Mouse (Mus musculus) intestine, embryonic 16.5 days (tissue): Measurements from ENCODE around the gene Wwc2. TPM values are rescaled to one million over a fixed set of nuclear protein-coding genes. Genes with fewer than 3 reads are reported as not detected.

Experiments used
- ATAC-seq: fragments of 200-750 bp; cut with Nextera tagmentation; 2 replicates; pipeline ENCODE4 v1.8.0; 2017; ENCODE audit warnings: moderate TSS enrichment, moderate library complexity
- H3K27ac ChIP-seq: fragments of 300-500 bp; sonication (generic); 2 replicates; pipeline ENCODE4 v1.5.1; 2014; ENCODE audit warnings: mild to moderate bottlenecking, low read length
- H3K27me3 ChIP-seq: fragments of 300-500 bp; sonication (generic); replicated peaks from 2 replicates; pipeline ENCODE4 v1.6.1; 2014; ENCODE audit warnings: low read length, control low read depth, mixed read lengths; ENCODE audit not compliant: control insufficient read depth, insufficient read depth
- H3K36me3 ChIP-seq: fragments of 300-500 bp; sonication (generic); 2 replicates; pipeline ENCODE4 v1.6.1; 2014; ENCODE audit warnings: low read length, control low read depth; ENCODE audit not compliant: control insufficient read depth, insufficient read depth
- H3K4me1 ChIP-seq: fragments of 300-500 bp; sonication (generic); 2 replicates; pipeline ENCODE4 v1.6.1; 2014; ENCODE audit warnings: low read length, control low read depth, mixed read lengths; ENCODE audit not compliant: control insufficient read depth, insufficient read depth
- H3K4me2 ChIP-seq: fragments of 300-500 bp; sonication (generic); 2 replicates; pipeline ENCODE4 v1.6.1; 2014; ENCODE audit warnings: low read depth, low read length, control low read depth
- H3K4me3 ChIP-seq: fragments of 300-500 bp; sonication (generic); 2 replicates; pipeline ENCODE4 v1.5.1; 2014; ENCODE audit warnings: mild to moderate bottlenecking, low read length
- H3K9ac ChIP-seq: fragments of 300-500 bp; sonication (generic); 2 replicates; pipeline ENCODE4 v1.6.1; 2014; ENCODE audit warnings: low read depth, low read length
- H3K9me3 ChIP-seq: fragments of 300-500 bp; sonication (generic); 2 replicates; pipeline ENCODE4 v1.6.1; 2016; ENCODE audit warnings: low read length, control low read depth; ENCODE audit not compliant: control insufficient read depth
- WGBS: fragments of 180-500 bp; shearing (Covaris S2); extraction: QIAGEN DNeasy Blood & Tissue Kit; methylation state at CpG from one replicate; pipeline ENCODE4 v1.1.7; 2014; 5-methylcytosine and 5-hydroxymethylcytosine counted together
- polyA plus RNA-seq: library from polyadenylated mRNA; unstranded; fragments of >200 nt; fragmentation: Nextera tagmentation; extraction: Ambion mirVana; gene quantifications from 2 replicates; pipeline ENCODE4 v1.2.1, GENCODE M21; 2015

The Wwc2 gene
- polyA plus RNA-seq, 1 experiment from 2014 or later: 5.6 TPM

DNA sequence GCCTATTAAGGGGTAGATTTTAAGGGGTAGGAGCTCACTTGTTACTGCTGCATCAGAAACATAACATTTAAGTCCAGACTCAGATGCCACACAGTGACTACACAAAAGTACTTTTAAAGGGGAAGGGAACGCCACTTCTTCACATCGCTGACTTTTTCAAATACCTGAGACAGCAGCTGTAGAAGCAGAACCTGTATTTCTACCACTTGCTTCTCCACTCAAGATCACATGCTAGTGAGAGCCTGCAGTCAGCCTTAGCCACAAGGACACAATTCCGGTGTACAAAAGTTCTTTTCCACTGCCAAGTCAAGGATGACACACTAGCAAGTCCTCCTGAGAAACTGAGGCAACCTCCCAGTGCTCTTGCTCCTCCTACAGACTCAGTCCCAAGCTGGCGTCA lies 33.2 kb downstream of the Wwc2 start:
- no peak overlapping the region for H3K4me3 ChIP-seq
- no peak overlapping the region for H3K27ac ChIP-seq
- WGBS: 91% methylated on average over 4 of the region's 4 CpGs
- no peaks in the 10 kb centered on the region for H3K9me3 ChIP-seq
- H3K4me1 ChIP-seq: 0 out of 2 replicates have a peak, but pooled peaks cover 6% of the 10 kb centered on the region
- H3K9ac ChIP-seq: no peak overlapping the region
- H3K27me3 ChIP-seq: no peaks in the 10 kb centered on the region
- ATAC-seq: no peak
- H3K36me3 ChIP-seq: no peaks in the 10 kb centered on the region
- H3K4me2 ChIP-seq: no peak overlapping the region

DNA sequence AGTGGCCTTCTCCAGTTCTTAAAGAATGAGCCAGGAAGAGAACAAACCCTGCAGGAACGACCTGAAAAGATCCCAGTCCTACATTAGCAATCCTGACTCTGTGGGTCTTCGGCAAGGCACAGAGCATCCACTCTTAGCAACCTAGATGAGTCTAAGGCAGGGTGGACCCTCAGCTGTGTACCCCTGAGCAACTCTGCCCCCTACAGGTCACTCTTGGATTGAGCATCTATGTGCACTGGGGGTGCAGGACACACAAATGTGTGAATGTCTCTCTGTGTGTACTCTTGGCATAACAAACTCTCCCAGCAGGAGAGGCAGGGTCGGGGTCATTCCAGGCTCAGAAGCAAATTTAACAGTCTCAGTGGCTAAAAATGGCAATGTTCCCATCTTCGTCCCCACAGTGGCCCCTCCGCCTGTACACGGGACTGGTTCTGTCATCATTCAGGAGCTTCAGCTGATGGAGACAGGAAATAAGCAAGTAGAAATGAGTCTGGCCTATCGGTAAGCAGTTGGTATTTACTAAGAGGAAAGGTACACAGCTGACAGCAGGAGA lies 39.3 kb downstream of the Wwc2 start:
- H3K9me3 ChIP-seq: no peaks in the 10 kb centered on the region
- 61% methylated on average over 7 of the region's 7 CpGs for WGBS
- H3K9ac ChIP-seq: no peak overlapping the region
- no peak overlapping the region for H3K27ac ChIP-seq
- H3K4me3 ChIP-seq: no peak overlapping the region
- ATAC-seq: peak; percentile 44; the same call in 1 of the 2 replicates
- no peaks in the 10 kb centered on the region for H3K36me3 ChIP-seq
- H3K27me3 ChIP-seq: no peaks in the 10 kb centered on the region
- H3K4me2 ChIP-seq: no peak overlapping the region
- peaks cover 9% of the 10 kb centered on the region; the same call in 1 of the 2 replicates for H3K4me1 ChIP-seq

DNA sequence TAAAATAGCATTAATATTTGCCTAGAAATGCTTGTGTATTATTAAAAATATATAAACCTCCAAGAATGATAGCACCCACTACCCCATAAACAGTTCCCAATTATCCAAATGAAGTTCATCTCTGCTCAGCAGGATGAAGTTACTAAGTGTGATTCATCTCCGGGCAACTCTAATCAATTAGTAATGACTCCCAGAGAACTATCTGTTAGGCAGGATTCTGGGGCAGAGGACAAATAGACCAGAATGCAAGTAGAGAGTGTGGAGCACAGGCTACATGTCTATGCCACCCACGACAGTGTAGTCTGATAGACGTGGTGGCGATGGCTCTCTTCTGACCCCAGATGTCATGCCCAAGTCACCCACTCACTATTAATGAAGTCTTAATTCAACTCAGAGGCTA lies 41.9 kb downstream of the Wwc2 start:
- peaks cover 9% of the 10 kb centered on the region; the same call in 1 of the 2 replicates for H3K4me1 ChIP-seq
- H3K27me3 ChIP-seq: no peaks in the 10 kb centered on the region
- no peaks in the 10 kb centered on the region for H3K36me3 ChIP-seq
- no peak overlapping the region for H3K4me3 ChIP-seq
- H3K4me2 ChIP-seq: no peak overlapping the region
- no peak overlapping the region for H3K9ac ChIP-seq
- H3K27ac ChIP-seq: no peak overlapping the region
- no peak for ATAC-seq
- 85% methylated on average over 4 of the region's 4 CpGs for WGBS
- no peaks in the 10 kb centered on the region for H3K9me3 ChIP-seq

DNA sequence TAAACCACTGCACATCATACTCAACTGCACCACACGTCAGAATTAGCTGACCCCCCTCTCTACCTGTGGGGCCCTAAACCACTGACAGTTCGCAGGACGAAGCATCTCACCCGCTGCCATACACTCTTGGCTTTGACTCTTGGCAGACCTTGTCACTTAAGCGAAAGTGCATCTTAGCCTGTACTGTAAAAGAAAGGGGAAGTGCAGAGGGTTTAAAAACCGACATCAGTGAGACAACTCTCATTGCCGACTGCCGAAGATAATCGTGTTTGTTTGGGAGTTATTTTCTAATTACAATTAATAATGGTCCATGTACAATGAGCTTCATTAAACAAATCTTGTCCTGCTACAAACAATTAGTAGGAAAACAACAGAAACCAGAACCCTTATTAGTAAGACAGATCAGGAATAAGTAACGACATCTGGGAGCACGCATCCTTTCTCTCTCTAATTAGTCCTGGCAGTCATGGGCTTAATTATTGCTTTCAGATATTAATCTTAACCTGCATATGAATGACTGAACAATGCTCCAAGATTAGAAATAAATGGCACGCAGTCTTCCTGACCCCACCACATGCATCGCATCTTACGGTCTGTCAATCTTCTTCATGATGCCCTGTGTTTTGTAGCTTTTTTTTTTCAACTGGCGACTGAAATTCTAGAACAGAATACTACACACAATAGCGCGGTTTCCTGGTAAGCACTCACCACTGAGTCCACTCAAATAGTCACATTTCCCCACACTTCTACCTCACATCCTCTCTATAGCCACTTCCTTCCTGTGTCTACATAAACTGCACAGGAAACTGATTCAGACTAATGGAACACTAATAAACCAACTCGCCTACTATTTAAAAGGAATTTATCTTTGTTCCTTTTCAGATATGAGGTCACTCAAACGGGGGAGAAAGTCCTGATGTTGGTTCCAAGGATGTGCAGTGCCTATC lies 42.8 kb downstream of the Wwc2 start:
- peaks cover 9% of the 10 kb centered on the region; the same call in 1 of the 2 replicates for H3K4me1 ChIP-seq
- H3K9ac ChIP-seq: no peak overlapping the region
- no peaks in the 10 kb centered on the region for H3K27me3 ChIP-seq
- H3K9me3 ChIP-seq: no peaks in the 10 kb centered on the region
- no peaks in the 10 kb centered on the region for H3K36me3 ChIP-seq
- WGBS: 62% methylated on average over 19 of the region's 19 CpGs
- H3K4me2 ChIP-seq: no peak overlapping the region
- no peak overlapping the region for H3K4me3 ChIP-seq
- peak overlapping the region; percentile 40; the same call in 1 of the 2 replicates for H3K27ac ChIP-seq
- ATAC-seq: no peak

DNA sequence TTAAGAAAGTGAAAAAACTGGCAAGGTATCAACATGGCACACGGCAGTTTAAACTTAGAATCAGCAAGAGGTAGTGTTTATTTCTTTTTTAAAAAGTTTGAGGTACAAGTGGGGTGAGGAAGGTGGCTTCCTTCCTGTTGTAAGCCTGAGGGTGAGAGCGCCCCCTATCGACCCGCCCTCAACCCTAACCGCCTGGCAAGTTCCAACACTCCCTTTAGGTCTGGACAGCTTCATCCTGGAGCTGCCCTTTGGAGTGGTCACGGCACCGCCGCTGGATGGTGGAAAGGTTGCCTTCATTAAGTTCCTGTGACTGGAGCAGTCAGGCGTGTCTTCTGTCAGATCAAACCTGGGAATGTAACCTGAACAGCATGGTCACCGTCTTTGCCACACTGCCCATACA lies 47.7 kb downstream of the Wwc2 start:
- ATAC-seq: no peak
- Histone ChIP-seq H3K9me3 (no peaks in the 10 kb centered on the region), H3K4me1 (peaks cover 17% of the 10 kb centered on the region), H3K4me2 (no peak overlapping the region), H3K27me3 (no peaks in the 10 kb centered on the region), H3K4me3 (no peak overlapping the region), H3K9ac (no peak overlapping the region), H3K36me3 (no peaks in the 10 kb centered on the region), H3K27ac (no peak overlapping the region)
- WGBS: 66% methylated on average over 10 of the region's 10 CpGs

DNA sequence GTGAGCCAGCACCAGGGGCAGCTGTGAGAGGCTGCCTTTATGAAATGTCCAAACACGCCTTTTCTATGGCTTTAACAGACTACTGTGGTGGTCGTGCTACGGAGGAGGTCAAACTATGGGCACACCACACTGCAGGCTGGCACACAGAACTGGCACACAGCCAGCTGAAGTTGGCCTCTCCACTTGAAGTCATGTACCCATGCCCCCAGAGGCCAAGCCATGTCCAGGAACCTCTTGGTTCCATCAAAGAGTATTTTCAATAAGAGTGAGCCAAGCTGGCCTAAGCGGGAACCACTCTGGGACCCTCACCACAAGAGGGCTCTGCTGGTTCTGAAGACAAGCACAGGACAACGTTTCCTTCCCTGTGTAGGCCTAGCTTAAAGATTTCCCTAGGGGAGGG lies 49.7 kb downstream of the Wwc2 start:
- 67% methylated on average over 5 of the region's 5 CpGs for WGBS
- Histone ChIP-seq H3K4me3 (no peak overlapping the region), H3K4me1 (peaks cover 17% of the 10 kb centered on the region), H3K36me3 (no peaks in the 10 kb centered on the region), H3K27me3 (no peaks in the 10 kb centered on the region), H3K9ac (no peak overlapping the region), H3K9me3 (no peaks in the 10 kb centered on the region), H3K4me2 (no peak overlapping the region), H3K27ac (no peak overlapping the region)
- ATAC-seq: peak; percentile 38

DNA sequence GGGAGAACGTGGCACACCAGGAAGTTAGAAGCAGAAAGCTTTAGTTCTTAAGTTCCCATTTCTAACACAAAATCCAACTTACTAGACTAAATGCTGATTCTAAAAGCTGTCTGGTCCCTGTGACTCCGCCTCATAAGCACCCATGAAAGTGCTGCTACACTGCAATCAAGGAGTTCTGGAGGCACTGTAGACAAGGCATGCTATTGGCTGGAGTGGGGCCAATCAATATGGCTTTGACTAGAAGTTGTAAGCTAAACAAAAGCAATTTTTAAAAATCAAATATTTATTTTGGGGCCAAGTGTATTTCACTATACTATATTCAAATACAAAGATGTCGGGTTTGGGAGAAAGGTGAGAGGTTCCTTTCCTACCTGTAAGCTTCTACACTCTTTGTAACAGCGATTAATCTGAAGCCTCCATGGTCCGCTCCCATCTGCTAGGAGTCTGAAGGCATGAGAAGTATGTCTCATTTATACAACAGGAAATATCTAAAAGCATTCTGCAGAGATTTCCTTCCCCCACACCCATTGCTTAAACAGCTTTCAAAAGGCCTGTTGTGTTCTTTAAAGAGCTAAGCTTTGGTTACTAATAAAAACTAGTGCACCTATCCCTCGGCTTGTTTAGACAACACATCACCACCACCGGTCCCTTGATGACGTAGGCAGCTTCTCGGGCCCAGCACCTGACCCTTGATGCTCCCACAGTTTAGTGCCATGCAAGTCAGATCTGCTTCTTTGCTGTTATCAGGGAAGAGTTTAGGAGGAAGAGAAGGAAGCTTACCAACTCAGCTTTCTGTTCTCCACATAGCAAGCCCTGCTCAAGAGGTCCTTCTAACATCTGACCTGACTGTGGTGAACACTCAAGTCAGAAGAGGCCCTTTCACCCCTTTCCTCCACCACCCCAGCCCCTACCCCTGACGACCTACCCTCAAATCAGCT lies 50.5 kb downstream of the Wwc2 start:
- WGBS: 68% methylated on average over 10 of the region's 10 CpGs
- Histone ChIP-seq H3K9me3 (no peaks in the 10 kb centered on the region), H3K27me3 (no peaks in the 10 kb centered on the region), H3K4me3 (no peak overlapping the region), H3K4me1 (peaks cover 17% of the 10 kb centered on the region), H3K36me3 (no peaks in the 10 kb centered on the region), H3K9ac (no peak overlapping the region), H3K4me2 (no peak overlapping the region), H3K27ac (peak overlapping the region; percentile 44)
- no peak for ATAC-seq

DNA sequence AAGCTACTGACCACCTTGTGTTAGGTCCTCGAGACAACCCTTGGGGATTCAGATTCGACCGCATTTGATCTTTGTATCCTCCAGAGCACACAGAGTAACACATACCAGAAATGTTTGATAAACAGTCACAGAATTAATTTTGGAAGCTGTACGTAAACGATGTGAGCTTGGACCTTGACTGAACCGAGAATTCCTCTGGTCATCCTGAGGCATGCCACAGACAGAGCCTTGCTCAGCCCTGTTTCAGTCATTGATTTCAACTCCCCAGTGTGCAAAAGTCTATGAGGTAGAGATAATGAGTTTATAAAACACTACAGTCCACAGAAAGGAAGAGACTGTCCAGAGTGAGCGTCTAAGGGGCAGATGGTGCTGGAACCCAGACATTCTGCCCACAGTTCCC lies 51.5 kb downstream of the Wwc2 start:
- Histone ChIP-seq H3K9ac (no peak overlapping the region), H3K9me3 (no peaks in the 10 kb centered on the region), H3K4me1 (peaks cover 17% of the 10 kb centered on the region), H3K4me2 (no peak overlapping the region), H3K27ac (peak overlapping the region; percentile 21; the same call in 1 of the 2 replicates), H3K36me3 (no peaks in the 10 kb centered on the region), H3K4me3 (no peak overlapping the region), H3K27me3 (no peaks in the 10 kb centered on the region)
- WGBS: 59% methylated on average over 7 of the region's 7 CpGs
- no peak for ATAC-seq

DNA sequence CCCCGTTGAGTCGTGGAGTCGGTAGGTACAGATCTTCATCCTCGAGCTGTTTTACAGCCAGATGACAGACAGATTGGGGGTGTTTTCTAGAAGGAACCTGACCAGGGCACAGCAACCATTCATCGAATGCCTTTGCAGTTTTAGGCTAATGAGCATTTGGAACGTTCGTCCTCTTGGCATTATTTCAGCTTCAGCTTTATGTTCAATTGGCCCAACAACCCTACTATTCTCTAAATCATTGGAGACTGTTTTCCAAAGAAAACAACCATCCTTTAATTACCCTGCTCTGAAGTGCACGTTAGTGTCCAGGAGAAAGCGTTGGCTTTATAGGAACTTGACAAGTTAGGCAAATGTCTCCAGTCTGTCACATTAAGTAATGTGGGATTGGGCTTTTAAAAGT lies 54.3 kb downstream of the Wwc2 start:
- Histone ChIP-seq H3K4me2 (no peak overlapping the region), H3K9me3 (no peaks in the 10 kb centered on the region), H3K4me3 (no peak overlapping the region), H3K27me3 (no peaks in the 10 kb centered on the region), H3K9ac (no peak overlapping the region), H3K27ac (no peak overlapping the region), H3K36me3 (no peaks in the 10 kb centered on the region), H3K4me1 (peaks cover 35% of the 10 kb centered on the region)
- 61% methylated on average over 9 of the region's 9 CpGs for WGBS
- ATAC-seq: no peak
